Mouse (Mus musculus): Measurements from ENCODE around the gene Cfap157.

- TF ChIP-seq POLR2A (IDR thresholded peaks at IDR 0.05; ENCODE audit: borderline replicate concordance, control insufficient read depth, low read depth, low read length) = no peak
- TF ChIP-seq CTCF (IDR thresholded peaks at IDR 0.05; ENCODE audit: control insufficient read depth, insufficient read depth, low read length) = no peak
These were observed 35.1 kb downstream of the Cfap157 start for GRCm38 (mm10) chr2:32749082-32749481.

Measured in bone marrow, adult 2 months (tissue).